Mouse (Mus musculus) heart, postnatal 36 days (tissue): ENCODE measurements around the gene Fnbp1. TPM values are rescaled to one million over a fixed set of nuclear protein-coding genes. Genes with fewer than 3 reads are reported as not detected.

Experiments used
- DNase-seq, 2 experiments: peaks; one replicate each; pipeline ENCODE4 v3.0.0; 2021 to 2022
- intact Hi-C: fragments of 180-260 bp; cut with DNase I; formaldehyde crosslinking; loops from one replicate; pipeline ENCODE4 v1.15.1; 2025
- total RNA-seq, 2 experiments: library from RNA; stranded (reverse); gene quantifications; 2 replicates each; pipeline ENCODE4 v1.2.3; 2021

The Fnbp1 gene
- total RNA-seq, 2 experiments from 2014 or later: 51.7 to 57.9 TPM

GRCm38 (mm10) chr2:31151892-31152812 is 10.3 kb upstream of the Fnbp1 start, which contains the start of gene Gpr107:
Gene Gpr107, plus strand, starts transcription at chr2:31152316.
- intact Hi-C loops: loop anchor here (2.0 kb wide), 2 partner anchors 17 to 127 kb away; no protein-coding TSS in a partner anchor

DNA sequence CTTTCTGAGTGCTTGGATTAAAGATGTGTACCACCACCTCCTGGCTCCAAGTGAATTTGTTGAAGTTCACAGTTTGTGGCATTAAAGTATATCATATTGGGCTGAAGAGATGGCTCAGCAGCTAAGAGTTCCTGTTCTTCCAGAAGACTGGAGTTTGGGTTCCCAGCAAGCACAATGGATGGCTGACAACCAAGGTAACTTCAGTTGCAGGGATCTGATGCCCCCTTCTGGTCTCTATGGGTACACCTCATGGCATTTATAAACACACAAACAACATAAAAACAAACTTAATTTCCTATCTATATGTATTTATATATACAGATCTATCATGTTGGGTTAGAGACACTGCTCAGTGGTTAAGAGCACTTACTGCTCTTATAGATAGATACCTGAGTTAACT is 9.0 kb upstream of the Fnbp1 start:
- no peak for DNase-seq
- intact Hi-C loops: loop anchor here (2.0 kb wide), 1 partner anchor 126 kb away; no protein-coding TSS in a partner anchor

More at GRCm38 (mm10) chr2:31151892-31152812, 10.3 kb upstream of the Fnbp1 start, which contains the start of gene Gpr107:
- peak; percentile 82 to 85 for DNase-seq

- DNase-seq: no peak
- intact Hi-C loops: no loop called here
Measured at GRCm38 (mm10) chr2:31147054-31147453, 5.2 kb upstream of the Fnbp1 start.

DNA sequence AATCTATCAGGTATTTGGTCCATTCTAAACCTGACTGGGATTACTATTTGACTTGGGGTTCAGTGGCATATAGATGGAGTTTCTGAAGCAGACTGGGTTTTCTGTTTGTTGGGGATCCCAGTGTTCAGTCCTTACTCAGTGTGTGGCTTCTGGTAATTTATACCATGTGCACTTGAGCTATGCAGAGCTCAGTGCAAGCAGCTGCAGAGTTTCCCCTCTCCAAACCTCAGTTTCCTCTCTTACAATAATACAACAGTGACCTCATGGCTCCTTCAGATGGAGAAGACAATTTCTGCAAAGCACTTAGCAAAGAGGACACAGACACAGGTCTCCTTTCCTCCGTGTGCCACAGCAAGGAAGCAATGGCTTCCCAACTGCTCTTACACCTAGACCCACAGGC is 3.1 kb upstream of the Fnbp1 start:
- intact Hi-C loops: loop anchor here (5.0 kb wide), 1 partner anchor 58 kb away; no protein-coding TSS in a partner anchor
- DNase-seq: no peak

DNA sequence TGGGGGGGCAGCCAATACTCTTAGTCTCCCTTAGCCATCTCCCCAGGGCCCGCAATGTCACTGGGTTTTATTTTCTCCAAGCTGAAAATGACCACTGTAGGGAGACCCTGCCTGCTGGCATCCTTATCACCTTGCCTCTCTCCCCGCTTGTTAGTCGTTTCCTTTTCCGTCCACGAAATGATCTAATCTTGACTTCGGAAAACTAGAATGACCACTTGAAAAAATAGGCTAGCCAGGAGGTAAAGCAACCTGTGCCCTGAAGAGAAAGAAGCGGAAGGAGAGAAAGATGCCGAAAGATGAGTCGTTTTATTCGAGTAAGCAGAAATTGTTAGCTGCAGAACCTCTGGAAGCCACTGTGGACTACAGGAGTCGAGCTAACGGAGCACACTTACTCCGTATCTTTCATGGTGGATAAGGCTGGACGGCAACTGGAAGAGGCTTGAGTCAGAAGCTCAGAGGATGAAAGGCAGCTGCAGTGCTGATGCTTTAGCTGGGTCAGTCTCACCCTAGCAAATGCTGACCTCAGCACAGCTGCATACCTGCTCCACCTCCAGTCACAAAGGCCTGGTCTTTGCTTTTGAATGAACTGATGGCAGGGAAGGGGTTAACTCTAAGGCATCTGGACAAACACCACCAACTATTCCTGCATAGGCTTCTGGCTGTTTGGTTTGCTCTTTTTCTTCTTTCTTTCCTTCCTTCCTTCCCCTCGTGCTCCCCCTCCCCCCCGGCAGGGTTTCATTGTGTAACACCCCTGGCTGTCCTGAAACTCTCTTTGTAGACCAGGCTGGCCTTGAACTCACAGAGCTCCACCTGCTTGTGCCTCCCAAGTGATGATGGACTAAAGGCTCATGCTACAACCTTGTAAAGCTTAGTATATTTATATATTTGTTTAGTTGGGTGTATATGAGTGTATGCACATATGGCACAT is 2.2 kb upstream of the Fnbp1 start:
- intact Hi-C loops: loop anchor here (2.0 to 5.0 kb wide), 2 partner anchors 57 to 119 kb away; no protein-coding TSS in a partner anchor
- no peak for DNase-seq

DNA sequence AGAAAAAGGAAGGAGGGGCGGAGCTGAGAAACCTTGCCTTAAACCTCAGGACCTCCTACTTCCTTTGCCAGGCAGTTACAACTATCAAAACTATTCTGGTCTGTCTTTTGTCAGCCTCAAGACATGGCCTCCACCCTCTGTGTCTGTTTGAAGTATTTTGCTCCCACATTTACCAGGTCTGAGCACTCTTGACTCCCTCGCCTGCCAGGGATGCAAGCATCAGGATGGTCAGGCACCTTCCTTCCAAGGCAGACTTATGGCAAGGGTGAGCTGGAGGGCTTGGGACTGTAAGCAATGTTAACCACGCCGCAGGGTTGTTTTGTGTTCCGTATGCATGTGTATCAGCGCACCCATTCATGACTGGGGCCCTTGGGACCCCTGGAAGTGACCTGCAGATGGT is 1.5 kb upstream of the Fnbp1 start:
- DNase-seq: no peak
- intact Hi-C loops: loop anchor here (2.0 to 5.0 kb wide), 2 partner anchors 56 to 119 kb away; no protein-coding TSS in a partner anchor

DNA sequence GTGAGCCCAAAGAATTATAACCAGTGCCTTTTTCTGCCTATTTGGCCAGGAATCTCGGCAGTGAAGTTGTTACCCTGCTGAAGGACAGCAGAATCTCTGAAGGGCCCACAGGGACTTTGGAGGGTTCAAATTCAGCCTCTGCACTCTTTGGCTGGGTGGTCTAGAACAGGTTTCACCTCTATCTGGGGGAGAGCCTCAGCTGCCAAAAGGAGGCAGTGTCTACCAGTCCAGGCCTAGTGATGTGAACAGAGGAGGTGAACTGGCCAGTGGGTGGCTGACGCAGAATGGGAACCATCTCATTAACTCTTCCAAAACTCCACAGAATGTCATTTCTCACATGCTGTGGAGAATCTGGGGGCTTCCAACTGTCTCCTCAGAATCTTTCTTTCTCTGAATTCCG is 697 bp upstream of the Fnbp1 start:
- DNase-seq: no peak
- intact Hi-C loops: loop anchor here (2.0 to 5.0 kb wide), 2 partner anchors 55 to 118 kb away; no protein-coding TSS in a partner anchor

DNA sequence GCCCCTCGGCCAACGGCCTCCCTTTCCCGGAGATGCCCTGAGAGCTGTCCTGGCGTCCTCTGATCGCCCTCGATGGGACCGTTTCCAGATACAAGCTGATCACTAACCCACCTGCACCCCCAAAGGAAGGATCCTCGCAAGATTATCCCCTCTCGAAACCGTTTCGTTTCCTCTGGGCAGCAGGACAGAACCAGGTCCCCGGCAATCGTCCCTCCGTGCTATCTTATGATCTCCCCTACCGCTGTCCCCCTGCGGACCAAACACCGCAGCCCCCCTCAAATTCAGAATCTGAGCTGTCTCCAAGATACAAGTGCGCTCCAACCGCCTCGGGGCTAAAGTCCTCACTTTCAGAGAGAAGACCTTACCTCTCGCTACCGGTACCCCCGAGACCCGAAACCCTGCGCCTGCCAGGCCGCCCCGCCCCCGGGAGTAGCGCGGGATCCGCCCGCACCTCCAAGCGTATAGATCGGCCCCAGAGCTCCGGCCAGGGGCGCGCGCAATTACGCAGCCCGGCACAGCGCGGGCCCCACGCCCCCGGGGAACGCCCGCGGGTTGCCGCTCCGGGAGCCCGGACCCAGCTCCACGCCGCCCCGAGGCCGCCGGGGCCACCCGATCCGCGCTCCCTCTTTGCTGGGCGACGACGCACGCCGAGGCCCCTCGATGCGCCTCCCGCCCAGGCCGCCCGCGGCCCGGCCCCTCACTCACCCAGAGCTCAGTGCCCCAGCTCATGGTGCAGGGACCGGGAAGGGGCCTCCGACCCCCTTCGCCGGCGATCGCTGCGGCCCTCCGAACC is 538 bp downstream of the Fnbp1 start:
- intact Hi-C loops: loop anchor here (5.0 kb wide), 1 partner anchor 54 kb away; no protein-coding TSS in a partner anchor

DNA sequence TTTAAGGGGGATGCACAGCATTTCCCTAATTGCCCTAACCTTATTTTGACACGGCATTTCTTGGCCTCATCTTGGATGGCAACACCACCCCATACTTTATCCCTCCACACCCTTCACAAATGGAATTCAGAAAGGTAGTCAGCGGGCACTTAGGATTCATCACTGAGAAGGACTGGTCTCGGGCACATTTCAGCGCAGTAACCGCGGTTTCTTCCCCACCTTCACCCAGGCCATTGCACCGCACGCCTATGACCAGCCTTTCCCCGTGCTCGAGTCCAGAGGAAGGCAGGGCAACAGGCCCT is 1.1 kb downstream of the Fnbp1 start:
- intact Hi-C loops: loop anchor here (5.0 kb wide), 1 partner anchor 53 kb away; no protein-coding TSS in a partner anchor
- DNase-seq: no peak

More for the DNA sequence above, 538 bp downstream of the Fnbp1 start:
- DNase-seq: peak; percentile 41 to 53

DNA sequence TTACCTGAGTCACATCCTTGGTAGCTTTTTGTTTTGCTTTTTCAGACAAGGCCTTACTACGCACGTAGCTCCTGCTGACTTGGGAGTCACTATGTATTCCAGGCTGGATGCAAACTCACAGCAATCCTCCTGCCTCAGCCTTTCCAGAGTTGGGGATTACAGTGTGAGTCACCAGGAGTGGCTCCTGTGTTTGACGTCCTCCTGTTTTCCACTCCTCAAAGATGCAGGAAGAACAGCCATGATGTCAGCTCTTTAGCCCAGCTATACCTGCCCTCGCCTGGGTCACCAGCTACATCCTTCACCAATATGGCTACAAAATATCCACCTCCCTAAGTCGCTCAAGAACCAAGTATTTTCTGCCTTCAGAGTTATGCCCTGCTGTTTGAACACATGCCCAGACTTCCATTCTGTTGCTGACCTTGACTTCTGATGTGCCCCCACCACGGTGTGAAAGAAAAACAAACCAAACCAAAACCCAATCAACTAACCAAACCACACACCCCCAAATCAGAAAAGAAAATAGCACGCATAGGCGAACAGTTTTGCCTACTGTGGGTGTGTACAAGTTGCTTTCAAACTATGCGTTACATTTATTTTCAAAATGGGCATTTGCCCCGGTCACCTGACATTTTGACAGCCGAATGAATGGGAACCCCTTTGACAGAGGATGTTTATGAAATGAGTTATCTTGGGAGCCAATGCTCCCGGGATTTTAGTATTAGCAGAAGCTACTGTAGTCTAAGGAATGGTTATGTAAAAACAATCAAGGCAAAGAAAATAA is 1.6 kb downstream of the Fnbp1 start:
- intact Hi-C loops: loop anchor here (5.0 kb wide), 1 partner anchor 53 kb away; no protein-coding TSS in a partner anchor
- no peak for DNase-seq

- no peak for DNase-seq
- intact Hi-C loops: no loop called here
Measured at GRCm38 (mm10) chr2:31139174-31139632, 2.6 kb downstream of the Fnbp1 start.

DNA sequence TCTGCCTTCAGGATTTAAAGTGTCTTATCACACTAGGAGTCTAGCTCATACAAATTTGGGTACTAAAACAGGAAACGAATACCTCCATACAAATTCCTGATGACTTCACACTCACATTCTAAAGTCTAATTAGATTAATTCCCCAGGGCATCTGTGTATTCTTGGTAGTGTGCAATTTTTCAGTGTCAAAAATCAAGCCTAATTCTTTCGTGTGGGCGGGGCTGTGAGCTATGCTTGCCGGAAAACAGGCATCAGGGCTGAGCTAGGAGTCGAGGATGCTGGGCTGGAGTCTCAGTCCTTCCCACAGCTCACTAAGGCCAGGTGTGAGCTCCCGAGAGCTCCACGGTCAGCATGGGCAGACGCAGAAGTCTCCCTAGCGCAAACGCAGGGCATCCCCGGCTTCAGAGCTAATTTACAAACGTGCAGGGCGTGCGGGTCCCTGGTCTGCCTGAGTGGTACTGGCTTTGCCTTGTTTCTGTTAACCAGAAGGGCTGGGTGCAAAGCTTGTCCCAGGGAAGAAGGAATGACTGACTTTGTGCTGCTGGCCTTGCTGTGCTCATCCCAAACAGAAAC is 4.7 kb downstream of the Fnbp1 start:
- DNase-seq: no peak
- intact Hi-C loops: no loop called here

DNA sequence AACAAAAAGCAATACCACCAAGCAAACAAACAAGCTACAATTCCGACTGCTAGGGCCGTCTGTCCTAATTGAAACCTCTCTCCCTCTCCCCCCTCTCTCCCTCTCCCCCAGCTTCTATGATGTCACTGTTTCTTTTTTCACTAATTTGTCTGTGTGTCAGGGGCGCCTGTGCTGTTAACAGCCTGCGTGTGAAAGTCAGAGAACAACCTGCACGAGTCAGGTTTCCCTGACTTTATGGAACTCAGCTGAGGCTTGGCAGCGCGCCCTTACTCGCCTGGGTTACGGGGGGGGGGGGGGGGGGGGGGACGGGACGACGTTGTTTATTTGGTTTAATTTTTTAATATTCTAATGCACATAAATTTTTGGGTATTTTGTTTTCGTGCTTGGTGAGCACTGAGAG is 5.5 kb downstream of the Fnbp1 start:
- intact Hi-C loops: no loop called here
- DNase-seq: no peak

DNA sequence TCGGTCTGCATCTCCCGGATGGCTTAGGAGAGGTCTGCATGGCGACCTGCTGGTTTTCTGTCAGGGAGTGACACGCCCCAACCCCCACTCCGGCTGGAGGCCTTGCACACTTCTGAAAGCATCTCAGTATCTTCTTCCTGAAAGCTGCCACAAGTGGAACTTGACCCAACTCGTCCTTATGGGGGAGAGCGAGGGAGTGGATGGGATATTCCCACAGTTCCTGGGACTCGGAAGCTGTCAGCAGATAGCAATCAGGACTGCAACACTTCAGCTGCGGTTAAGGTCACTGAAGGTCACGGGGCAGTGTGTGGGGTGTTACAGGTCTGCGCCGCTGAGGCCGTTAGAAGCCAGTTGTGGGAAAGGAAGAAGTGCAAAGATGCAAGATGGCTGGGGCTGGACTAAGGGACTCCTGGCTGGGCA is 6.3 kb downstream of the Fnbp1 start:
- intact Hi-C loops: no loop called here
- no peak for DNase-seq

- DNase-seq: no peak
- intact Hi-C loops: no loop called here
Measured at GRCm38 (mm10) chr2:31133981-31134380, 7.8 kb downstream of the Fnbp1 start.

DNA sequence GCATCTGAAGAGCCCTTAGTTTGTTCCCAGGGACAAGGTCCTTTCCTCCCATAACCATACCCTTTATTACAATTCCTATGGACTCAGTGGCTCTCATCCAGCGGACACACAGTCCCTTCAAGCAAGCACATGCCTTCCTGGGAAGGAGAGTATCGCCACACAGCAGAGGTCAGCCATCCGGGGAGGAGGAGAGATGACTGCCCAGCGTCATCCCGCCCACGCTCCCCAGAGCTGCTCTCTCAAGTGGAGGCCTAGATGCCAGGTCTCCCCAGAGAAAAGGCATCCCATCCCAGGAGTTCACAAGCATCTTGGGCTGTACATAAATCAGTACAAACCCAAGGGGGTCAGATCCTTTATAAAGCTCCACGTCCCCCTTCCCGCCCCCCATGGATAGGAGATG is 9.1 kb downstream of the Fnbp1 start:
- DNase-seq: no peak

GRCm38 (mm10) chr2:31130815-31131299 is 11.0 kb downstream of the Fnbp1 start:
- DNase-seq: no peak
- intact Hi-C loops: loop anchor here (2.0 kb wide), 1 partner anchor 20 kb away; no protein-coding TSS in a partner anchor

More for the DNA sequence above, 9.1 kb downstream of the Fnbp1 start:
- intact Hi-C loops: no loop called here
